Mouse (Mus musculus): ENCODE results near the gene Kdelr3.

The Kdelr3 gene

GRCm38 (mm10) chr15:79575543-79576222 is 59.5 kb downstream of the Kdelr3 start:
- no peak for DNase-seq

- no peak for DNase-seq
Measured at GRCm38 (mm10) chr15:79576947-79577346, 60.7 kb downstream of the Kdelr3 start.

Measured in kidney, postnatal 14 days (tissue).